20 mouse cellular contexts compared by ENCODE assay signal in genomic region chr1:163953396-163953795, GRCm38 (mm10).
"Had no signal": no experiment of that assay in that cellular context is flagged by ENCODE, and none has a peak within 500 bp of the region (broad histone marks: within the 10 kb centered on the region; RNA-seq: fewer than 3 reads in every experiment).

No protein-coding gene starts in this region.

- H3K4me2 ChIP-seq: hindbrain, embryonic 14.5 days; limb, embryonic 12.5 days; limb, embryonic 15.5 days; liver, embryonic 13.5 days; midbrain, embryonic 12.5 days; midbrain, embryonic 15.5 days; neural tube, embryonic 12.5 days; neural tube, embryonic 15.5 days; stomach, embryonic 15.5 days had no signal

- H3K27ac ChIP-seq: hindbrain, embryonic 14.5 days; hindbrain, postnatal 0 days; limb, embryonic 12.5 days; limb, embryonic 15.5 days; liver, embryonic 13.5 days; macrophage; midbrain, embryonic 12.5 days; midbrain, embryonic 15.5 days; neural tube, embryonic 12.5 days; neural tube, embryonic 15.5 days; stomach, embryonic 15.5 days had no signal

- H3K4me3 ChIP-seq: limb, embryonic 12.5 days; limb, embryonic 15.5 days; liver, embryonic 13.5 days; midbrain, embryonic 12.5 days; midbrain, embryonic 15.5 days; neural tube, embryonic 12.5 days; neural tube, embryonic 15.5 days; stomach, embryonic 15.5 days had no signal

- DNase-seq: left cerebral cortex, postnatal 4 days; liver, embryonic 13.5 days; lung, adult 2 months; lung, postnatal 14 days; retina, postnatal 1 day; right cerebral cortex, postnatal 25 days; spleen, adult 18-20 months; thymus, postnatal 25 days had no signal

- H3K27me3 ChIP-seq: limb, embryonic 12.5 days; limb, embryonic 15.5 days; liver, embryonic 13.5 days; midbrain, embryonic 12.5 days; midbrain, embryonic 15.5 days; neural tube, embryonic 12.5 days; neural tube, embryonic 15.5 days; stomach, embryonic 15.5 days had no signal

- H3K4me1 ChIP-seq: limb, embryonic 12.5 days; limb, embryonic 15.5 days; liver, embryonic 13.5 days; midbrain, embryonic 12.5 days; midbrain, embryonic 15.5 days; neural tube, embryonic 12.5 days; neural tube, embryonic 15.5 days; stomach, embryonic 15.5 days had no signal

- H3K9me3 ChIP-seq: limb, embryonic 12.5 days; limb, embryonic 15.5 days; liver, embryonic 13.5 days; midbrain, embryonic 12.5 days; midbrain, embryonic 15.5 days; neural tube, embryonic 12.5 days; neural tube, embryonic 15.5 days; stomach, embryonic 15.5 days had no signal

- ATAC-seq: hindbrain, postnatal 0 days; inflammation-experienced regulatory T-cells, adult 6 months; intestine, embryonic 16.5 days; midbrain, embryonic 15.5 days had no signal

- H3K9ac ChIP-seq: hindbrain, embryonic 14.5 days; limb, embryonic 12.5 days; limb, embryonic 15.5 days; liver, embryonic 13.5 days; midbrain, embryonic 12.5 days; midbrain, embryonic 15.5 days; neural tube, embryonic 12.5 days; neural tube, embryonic 15.5 days; stomach, embryonic 15.5 days had no signal
